Mouse (Mus musculus) heart, embryonic 14.5 days (tissue): ENCODE measurements around the gene Stk39. TPM values are rescaled to one million over a fixed set of nuclear protein-coding genes. Genes with fewer than 3 reads are reported as not detected.
A peak's percentile ranks its signal among the peaks of the same experiment; 100 is the strongest.

Experiments used
- ATAC-seq: fragments of 200-750 bp; cut with Nextera tagmentation; 2 replicates; pipeline ENCODE4 v1.8.0; 2017; ENCODE audit warnings: low read depth, moderate TSS enrichment; ENCODE audit not compliant: insufficient number of reproducible peaks, insufficient read depth, low FRiP score
- H3K27ac ChIP-seq, 2 experiments: fragments of 200-500 bp in 1 of 2; fragments of 300-500 bp in 1 of 2; sonication (generic) in 1 of 2; replicated peaks in 1 of 2; 2 replicates each; pipeline ENCODE4 v1.5.1; 2012 to 2014; ENCODE audit warnings: low read depth in 2 of 2, low read length in 2 of 2, control low read depth in 1 of 2, mild to moderate bottlenecking in 1 of 2, mixed read lengths in 1 of 2; ENCODE audit not compliant: control insufficient read depth in 1 of 2, insufficient read depth in 1 of 2
- H3K27me3 ChIP-seq: fragments of 300-500 bp; sonication (generic); 2 replicates; pipeline ENCODE4 v1.6.1; 2014; ENCODE audit warnings: mild to moderate bottlenecking, low read length, control low read depth; ENCODE audit not compliant: control insufficient read depth, insufficient read depth
- H3K36me3 ChIP-seq: fragments of 300-500 bp; sonication (generic); 2 replicates; pipeline ENCODE4 v1.6.1; 2014; ENCODE audit warnings: mild to moderate bottlenecking, control low read depth, low read length, mixed read lengths; ENCODE audit not compliant: control insufficient read depth, insufficient read depth
- H3K4me1 ChIP-seq, 2 experiments: fragments of 200-500 bp in 1 of 2; fragments of 300-500 bp in 1 of 2; sonication (generic) in 1 of 2; 2 replicates each; pipeline ENCODE4 v1.6.1; 2012 to 2014; ENCODE audit warnings: low read length in 2 of 2, control low read depth in 1 of 2, mixed read lengths in 1 of 2; ENCODE audit not compliant: control insufficient read depth in 2 of 2, insufficient read depth in 2 of 2
- H3K4me2 ChIP-seq: fragments of 300-500 bp; sonication (generic); 2 replicates; pipeline ENCODE4 v1.6.1; 2014; ENCODE audit warnings: mild to moderate bottlenecking, low read length
- H3K4me3 ChIP-seq, 2 experiments: fragments of 200-500 bp in 1 of 2; fragments of 300-500 bp in 1 of 2; sonication (generic) in 1 of 2; 2 replicates each; pipeline ENCODE4 v1.5.1; 2012 to 2014; ENCODE audit warnings: low read length in 2 of 2, mild to moderate bottlenecking in 2 of 2, control low read depth in 1 of 2, low read depth in 1 of 2, moderate library complexity in 1 of 2; ENCODE audit not compliant: control insufficient read depth in 1 of 2, insufficient read depth in 1 of 2
- H3K9ac ChIP-seq: fragments of 300-500 bp; sonication (generic); 2 replicates; pipeline ENCODE4 v1.6.1; 2014; ENCODE audit warnings: mild to moderate bottlenecking, low read length
- H3K9me3 ChIP-seq: fragments of 300-500 bp; sonication (generic); 2 replicates; pipeline ENCODE4 v1.6.1; 2016; ENCODE audit warnings: low read length, control low read depth; ENCODE audit not compliant: control insufficient read depth
- WGBS: fragments of 180-500 bp; shearing (Covaris S2); extraction: QIAGEN DNeasy Blood & Tissue Kit; methylation state at CpG from one replicate; pipeline ENCODE4 v1.1.7; 2014; 5-methylcytosine and 5-hydroxymethylcytosine counted together
- polyA plus RNA-seq: library from polyadenylated mRNA; unstranded; fragments of >200 nt; fragmentation: Nextera tagmentation; extraction: Ambion mirVana; gene quantifications from 2 replicates; pipeline ENCODE4 v1.2.1, GENCODE M21; 2014

The Stk39 gene
- polyA plus RNA-seq, result 89.0 and 90.8 TPM in 2 replicates

- H3K4me1 ChIP-seq, result peaks cover 14 to 30% of the 10 kb centered on the region in 2 experiments
- H3K9me3 ChIP-seq, result no peaks in the 10 kb centered on the region
- H3K36me3 ChIP-seq, result no peaks in the 10 kb centered on the region; the same call in 1 of the 2 replicates
- peak within 1 kb of the TSS; percentile 74 to 97 for H3K27ac ChIP-seq
- H3K9ac ChIP-seq, result peak within 1 kb of the TSS; percentile 99
- ATAC-seq, result peak; percentile 80
- under 1% methylated on average over 32 of the region's 99 CpGs for WGBS
- H3K4me2 ChIP-seq, result peak within 1 kb of the TSS; percentile 84
- H3K27me3 ChIP-seq, result no peaks in the 10 kb centered on the region
- H3K4me3 ChIP-seq, result peak within 1 kb of the TSS; percentile 73 to 95
Observed at GRCm38 (mm10) chr2:68471759-68472550, at the start of gene Stk39. Stk39 (minus strand) TSS chr2:68472268.

GRCm38 (mm10) chr2:68515409-68515808, 43.3 kb upstream of the Stk39 start:
- WGBS, result 65% methylated on average over 2 of the region's 2 CpGs
- H3K9ac ChIP-seq, result no peak overlapping the region

DNA sequence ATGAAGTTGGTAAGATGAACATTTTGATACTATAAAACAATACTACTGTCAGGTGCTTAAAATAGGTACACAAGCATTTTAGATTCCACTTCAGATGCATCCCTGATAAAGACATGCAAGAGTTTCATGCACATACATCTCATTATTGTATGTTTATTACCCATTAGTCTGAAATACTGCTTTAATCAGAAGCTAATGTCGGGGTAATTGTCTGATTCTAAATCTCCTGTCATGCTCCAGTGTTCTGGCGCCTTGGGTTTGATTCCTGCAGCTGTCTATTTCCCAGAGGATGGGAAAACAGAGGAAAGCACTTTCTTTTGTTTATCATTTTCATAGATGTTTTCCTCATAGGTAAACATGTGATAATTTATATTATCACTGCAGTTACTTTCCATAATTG, 31.1 kb upstream of the Stk39 start:
- Histone ChIP-seq H3K27me3 (no peaks in the 10 kb centered on the region), H3K27ac (no peak overlapping the region), H3K9me3 (no peaks in the 10 kb centered on the region), H3K36me3 (no peaks in the 10 kb centered on the region), H3K9ac (no peak overlapping the region), H3K4me1 (no peaks in the 10 kb centered on the region), H3K4me3 (no peak overlapping the region), H3K4me2 (no peak overlapping the region)
- WGBS, result 75% methylated on average over 2 of the region's 2 CpGs
- ATAC-seq, result no peak

More at GRCm38 (mm10) chr2:68515409-68515808, 43.3 kb upstream of the Stk39 start:
- Histone ChIP-seq H3K27ac (no peak overlapping the region), H3K27me3 (no peaks in the 10 kb centered on the region), H3K4me3 (no peak overlapping the region), H3K4me1 (no peaks in the 10 kb centered on the region), H3K4me2 (no peak overlapping the region), H3K9me3 (no peaks in the 10 kb centered on the region), H3K36me3 (no peaks in the 10 kb centered on the region)
- no peak for ATAC-seq

GRCm38 (mm10) chr2:68502734-68503133, 30.7 kb upstream of the Stk39 start:
- no peaks in the 10 kb centered on the region for H3K27me3 ChIP-seq
- no peaks in the 10 kb centered on the region for H3K9me3 ChIP-seq
- no peak for ATAC-seq
- H3K9ac ChIP-seq, result no peak overlapping the region
- no peak overlapping the region for H3K4me3 ChIP-seq
- no peak overlapping the region for H3K4me2 ChIP-seq
- no peaks in the 10 kb centered on the region for H3K36me3 ChIP-seq
- H3K27ac ChIP-seq, result no peak overlapping the region
- no peaks in the 10 kb centered on the region for H3K4me1 ChIP-seq
- 79% methylated on average over 4 of the region's 4 CpGs for WGBS

DNA sequence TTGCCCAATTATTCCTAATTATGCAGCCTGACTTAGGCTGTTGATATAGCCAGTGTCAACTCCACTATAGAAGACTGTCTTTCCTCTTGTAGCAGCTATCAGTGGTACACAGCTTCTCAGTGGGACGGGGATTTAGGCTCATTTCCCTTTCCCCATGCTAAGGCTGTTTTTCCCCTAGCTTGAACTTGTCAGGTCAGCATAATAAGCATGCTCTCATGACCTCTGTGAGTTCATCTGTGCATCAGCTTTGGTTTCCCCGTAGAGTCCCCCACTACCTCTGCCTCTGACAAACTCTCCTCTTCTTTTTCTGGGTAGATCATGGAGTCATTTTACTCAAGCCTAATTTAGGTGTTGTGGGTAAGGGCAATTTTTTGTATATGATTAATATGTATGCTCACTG, 30.2 kb upstream of the Stk39 start:
- H3K4me1 ChIP-seq, result no peaks in the 10 kb centered on the region
- no peak for ATAC-seq

DNA sequence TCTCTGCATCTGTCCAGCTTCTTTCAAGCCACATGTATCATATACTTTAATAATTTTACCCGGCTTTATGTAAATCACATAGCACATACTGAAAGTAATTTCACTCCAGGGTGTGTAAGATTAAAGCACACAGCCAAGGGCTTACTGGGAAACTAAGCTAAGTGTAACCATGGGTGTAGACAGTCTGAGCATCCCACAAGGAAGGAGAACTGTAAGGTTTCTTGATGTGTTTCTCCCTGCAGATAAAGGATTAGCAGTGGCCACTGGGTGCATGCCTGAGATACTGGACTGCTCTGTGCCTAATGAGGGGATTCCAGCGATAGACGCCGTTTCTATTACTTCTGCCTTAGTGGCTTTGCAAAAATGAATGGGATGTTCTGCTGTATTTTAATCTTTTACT, 14.2 kb upstream of the Stk39 start:
- Histone ChIP-seq H3K36me3 (no peaks in the 10 kb centered on the region), H3K4me2 (no peak overlapping the region), H3K4me3 (no peak overlapping the region), H3K27ac (no peak overlapping the region), H3K9ac (no peak overlapping the region), H3K4me1 (no peaks in the 10 kb centered on the region), H3K9me3 (no peaks in the 10 kb centered on the region), H3K27me3 (no peaks in the 10 kb centered on the region)
- WGBS, result 71% methylated on average over 4 of the region's 4 CpGs
- ATAC-seq, result no peak

More for the DNA sequence above, 30.2 kb upstream of the Stk39 start:
- Histone ChIP-seq H3K9ac (no peak overlapping the region), H3K27ac (no peak overlapping the region), H3K9me3 (no peaks in the 10 kb centered on the region), H3K36me3 (no peaks in the 10 kb centered on the region), H3K27me3 (no peaks in the 10 kb centered on the region), H3K4me3 (no peak overlapping the region), H3K4me2 (no peak overlapping the region)
- 70% methylated on average over 2 of the region's 2 CpGs for WGBS

GRCm38 (mm10) chr2:68485141-68485540, 13.1 kb upstream of the Stk39 start:
- WGBS, result 25% methylated on average over 4 of the region's 4 CpGs

GRCm38 (mm10) chr2:68482896-68483295, 10.8 kb upstream of the Stk39 start:
- H3K27me3 ChIP-seq, result no peaks in the 10 kb centered on the region
- WGBS, result 91% methylated on average over 5 of the region's 5 CpGs
- ATAC-seq, result no peak

More at GRCm38 (mm10) chr2:68485141-68485540, 13.1 kb upstream of the Stk39 start:
- Histone ChIP-seq H3K4me3 (no peak overlapping the region), H3K9ac (no peak overlapping the region), H3K36me3 (no peaks in the 10 kb centered on the region), H3K27ac (no peak overlapping the region), H3K4me1 (no peaks in the 10 kb centered on the region), H3K4me2 (no peak overlapping the region), H3K9me3 (no peaks in the 10 kb centered on the region), H3K27me3 (no peaks in the 10 kb centered on the region)
- no peak for ATAC-seq

More at GRCm38 (mm10) chr2:68482896-68483295, 10.8 kb upstream of the Stk39 start:
- Histone ChIP-seq H3K9ac (no peak overlapping the region), H3K27ac (no peak overlapping the region), H3K4me1 (no peaks in the 10 kb centered on the region), H3K4me3 (no peak overlapping the region), H3K4me2 (no peak overlapping the region), H3K9me3 (no peaks in the 10 kb centered on the region), H3K36me3 (no peaks in the 10 kb centered on the region)
